Mouse (Mus musculus) heart, adult 8-10 months (tissue): ENCODE results near the gene Fahd1. TPM values are rescaled to one million over a fixed set of nuclear protein-coding genes. Genes with fewer than 3 reads are reported as not detected.

Experiments used
- DNase-seq: peaks from one replicate; pipeline ENCODE4 v3.0.0; 2022; ENCODE audit warnings: low spot score
- total RNA-seq, 4 experiments: library from RNA; stranded (reverse); gene quantifications; 2 replicates each; pipeline ENCODE4 v1.2.4; 2022

Gene Fahd1
- total RNA-seq, 4 experiments from 2014 or later = 85.1 to 94.4 (median 88.7) TPM

DNA sequence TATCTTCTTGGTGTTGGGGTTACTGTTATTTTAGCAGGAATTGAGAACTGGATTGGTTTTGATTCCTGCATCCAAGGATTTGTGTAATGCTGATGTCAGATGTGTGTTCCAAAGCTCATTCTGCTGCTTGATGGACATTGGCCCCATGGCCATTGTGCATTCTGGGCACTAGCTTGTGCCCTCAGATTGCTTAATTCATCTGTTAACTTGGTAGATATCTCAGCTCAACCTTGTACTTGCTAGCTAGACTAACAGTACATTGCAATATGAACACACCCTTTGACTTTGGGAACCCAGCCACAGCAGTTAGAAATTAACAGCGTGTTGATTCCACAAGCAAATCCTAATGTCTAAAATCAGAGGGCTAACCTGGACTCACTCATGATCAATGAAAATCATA, 2.8 kb downstream of the Fahd1 start:
- DNase-seq = no peak

DNA sequence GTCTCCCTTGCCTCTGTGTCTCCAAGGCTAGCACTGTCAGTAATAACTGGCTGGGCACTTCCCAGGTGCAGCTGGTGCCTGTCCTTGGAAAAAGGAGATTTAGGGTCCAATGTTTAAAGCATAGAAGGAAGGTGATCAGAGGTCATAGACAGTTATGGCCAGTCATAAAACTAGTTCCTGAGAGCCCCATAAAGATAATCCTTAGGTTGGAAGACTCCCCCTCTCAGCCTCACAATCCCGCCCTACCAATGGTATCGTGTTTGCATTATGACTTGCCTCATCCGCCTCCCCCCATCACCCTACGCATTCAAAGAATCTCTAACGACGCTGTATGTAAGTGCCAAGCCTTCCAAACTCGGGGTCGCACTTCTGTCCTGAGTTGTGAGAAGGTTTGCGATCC, 5.6 kb downstream of the Fahd1 start:
- DNase-seq = no peak

DNA sequence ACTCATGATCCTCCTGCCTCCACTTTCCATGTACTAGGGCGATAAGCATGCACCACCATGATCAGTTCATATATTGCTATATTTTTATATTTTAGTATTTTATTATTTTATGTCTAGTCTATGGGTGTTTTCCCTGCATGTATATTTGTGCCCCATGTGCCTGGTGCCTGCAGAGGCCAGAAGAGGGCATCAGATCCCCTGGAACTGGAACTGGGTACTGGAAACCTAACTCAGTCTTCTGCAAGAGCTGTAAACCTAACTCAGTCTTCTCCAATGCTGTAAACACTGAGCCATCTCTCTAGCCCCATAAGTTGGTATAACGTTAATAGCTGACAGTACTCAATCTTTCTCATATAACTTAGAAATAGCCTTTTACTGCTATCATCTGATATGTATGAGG, 7.5 kb downstream of the Fahd1 start:
- DNase-seq = no peak

DNA sequence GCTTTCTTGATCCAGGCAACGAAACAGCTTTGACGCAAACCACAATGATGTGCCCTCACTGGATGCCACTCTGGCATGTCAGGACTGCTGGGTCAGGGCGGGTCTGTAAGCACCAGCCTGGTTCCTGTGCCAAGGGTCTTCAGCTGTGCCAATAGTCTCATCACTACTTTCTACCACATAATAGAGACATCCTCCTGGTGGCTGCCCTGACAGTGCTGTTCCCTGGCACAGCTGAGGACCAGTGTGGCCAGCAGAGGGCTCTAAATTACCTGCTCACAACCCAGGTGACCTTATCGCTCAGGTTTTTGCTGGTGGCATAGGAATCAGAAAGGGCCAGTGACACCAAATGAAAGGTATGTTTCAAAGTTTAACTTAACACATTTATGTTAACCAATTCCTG, 9.0 kb downstream of the Fahd1 start:
- no peak for DNase-seq

DNA sequence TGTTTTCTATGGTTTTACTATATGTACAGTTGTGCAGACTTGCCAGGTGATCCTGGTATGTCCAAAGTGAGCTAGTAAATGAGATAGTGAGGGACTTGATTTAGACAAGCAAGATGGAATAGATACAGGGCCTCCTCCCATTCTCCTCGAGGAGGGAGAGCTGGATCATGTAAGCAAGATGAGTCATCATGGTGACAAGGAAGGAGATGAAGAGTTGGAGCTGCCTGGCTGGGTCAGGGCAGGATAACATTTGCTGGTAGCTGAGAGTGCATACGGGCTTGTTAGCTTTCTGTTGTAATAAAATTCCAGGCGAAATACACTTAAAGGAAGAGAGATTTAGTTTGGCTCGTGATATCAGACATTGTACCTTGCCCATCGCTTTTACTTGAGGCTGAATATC, 9.8 kb downstream of the Fahd1 start:
- DNase-seq = no peak

DNA sequence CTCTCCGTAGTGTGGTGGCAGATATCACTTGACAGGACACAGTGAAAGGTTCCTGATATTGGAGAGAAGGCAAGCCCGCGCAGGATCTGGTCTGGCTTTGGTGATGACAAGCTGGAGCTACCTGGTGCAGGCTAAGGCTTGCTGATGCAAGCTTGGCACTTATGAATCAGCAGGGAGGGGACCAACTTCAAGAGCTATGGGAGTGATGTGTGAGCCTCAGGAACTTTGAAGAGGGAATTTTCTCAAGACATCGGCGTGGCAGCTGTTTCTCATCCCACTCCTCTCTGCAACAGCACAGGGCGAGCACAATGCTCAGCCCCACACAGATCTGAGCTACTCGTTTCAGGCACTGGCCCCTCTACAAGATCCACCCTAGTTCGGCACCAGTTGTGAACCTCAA, 10.3 kb downstream of the Fahd1 start, which contains the start of gene Hagh:
TSS of gene Hagh (plus strand) at position 302 of the 400 bp plus-strand sequence.
- DNase-seq = no peak

DNA sequence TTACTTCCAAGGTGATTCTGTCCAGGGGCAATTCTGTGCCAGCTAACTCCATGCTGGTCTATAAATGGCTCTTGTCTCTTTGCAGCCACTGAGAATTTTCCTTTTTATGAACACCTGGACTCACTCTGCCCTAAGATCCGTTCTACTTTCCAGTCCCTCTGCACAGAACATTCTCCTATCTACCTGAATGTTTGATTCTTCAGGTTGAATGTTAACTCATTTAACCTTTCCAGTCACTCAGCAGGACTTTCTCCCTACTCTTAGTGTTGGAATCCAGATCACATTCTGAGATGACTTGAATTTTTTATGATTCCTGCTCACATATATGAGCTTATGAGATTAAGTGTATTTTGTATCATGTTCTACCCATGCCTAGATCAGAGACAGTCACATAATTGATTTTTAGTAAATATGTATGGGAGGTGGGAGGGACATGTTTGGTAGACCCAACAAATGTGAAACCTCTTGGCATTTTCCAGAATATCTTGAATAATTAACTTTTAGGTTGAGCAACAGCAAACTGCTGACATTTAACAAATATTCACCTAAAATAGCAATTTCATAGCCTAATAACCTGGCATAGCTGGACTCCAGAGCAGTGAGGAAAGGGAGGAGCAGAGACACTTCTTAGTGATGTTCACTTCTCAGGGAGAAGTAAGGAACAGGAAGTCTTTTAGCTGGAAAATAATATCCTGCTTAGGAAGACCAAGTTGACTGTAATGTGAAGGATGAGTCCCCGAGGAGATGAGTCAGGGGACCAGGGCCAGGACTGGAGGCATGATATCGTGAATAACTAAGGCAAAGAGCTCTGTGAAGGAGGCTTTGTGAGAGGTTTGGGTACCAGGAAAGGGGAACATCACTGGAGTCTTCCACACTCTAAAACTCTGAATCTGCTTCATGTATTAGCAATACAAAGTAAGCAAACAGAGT, 28.5 kb downstream of the Fahd1 start:
- no peak for DNase-seq

DNA sequence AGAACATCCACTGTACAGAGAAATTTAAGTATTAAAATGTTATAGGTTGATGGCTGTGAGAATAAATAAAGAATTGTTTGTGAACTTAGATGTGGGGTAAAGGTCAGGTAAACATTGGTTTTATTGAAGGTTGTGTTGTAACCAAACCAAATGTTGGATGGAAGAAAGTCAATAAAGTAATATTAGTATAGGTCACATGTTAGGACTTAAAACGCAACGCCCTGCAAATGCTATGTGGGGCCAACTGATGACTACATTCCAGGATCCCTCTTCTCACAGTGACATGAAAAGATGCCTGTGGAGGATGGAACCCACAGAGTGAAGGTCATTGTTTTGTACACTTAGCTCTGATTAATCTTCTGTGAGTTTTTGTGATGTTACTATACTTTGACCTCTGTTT, 30.7 kb downstream of the Fahd1 start:
- DNase-seq = no peak

DNA sequence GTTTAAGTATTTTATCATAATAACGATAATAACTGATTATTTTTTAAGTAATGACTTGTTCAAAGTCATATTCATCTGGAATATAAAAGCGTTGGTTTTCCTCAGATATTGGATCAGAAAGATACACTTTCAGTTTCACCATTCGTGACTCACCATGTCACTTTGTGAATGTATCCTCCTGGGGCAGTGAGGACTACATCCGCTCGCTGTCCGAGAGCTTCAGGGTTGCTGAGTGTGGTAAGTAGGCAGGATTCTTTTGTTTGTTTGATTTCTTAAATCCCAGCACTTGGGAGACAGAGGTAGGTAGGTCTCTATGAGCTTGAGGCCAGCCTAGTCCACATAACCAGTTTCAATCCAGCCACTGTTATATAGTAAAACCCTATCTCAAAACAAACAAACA, 32.0 kb downstream of the Fahd1 start:
- no peak for DNase-seq

DNA sequence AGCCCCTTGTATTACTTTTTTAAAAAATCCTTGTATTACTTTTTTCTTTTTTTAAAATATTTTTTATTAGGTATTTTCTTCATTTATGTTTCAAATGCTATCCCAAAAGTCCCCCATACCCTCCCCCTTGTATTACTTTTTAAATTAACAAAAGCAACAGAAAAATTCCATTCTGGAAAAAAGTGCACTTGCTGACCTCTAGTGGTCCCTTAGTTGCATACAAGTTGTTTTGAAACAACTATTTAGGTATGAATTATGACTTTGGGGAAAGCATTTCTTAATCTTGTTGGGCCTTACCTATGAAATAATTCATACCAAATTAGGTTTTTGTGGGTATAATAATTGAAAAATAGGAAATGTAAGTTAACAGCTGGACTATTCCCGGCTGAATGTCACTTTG, 32.7 kb downstream of the Fahd1 start:
- no peak for DNase-seq

DNA sequence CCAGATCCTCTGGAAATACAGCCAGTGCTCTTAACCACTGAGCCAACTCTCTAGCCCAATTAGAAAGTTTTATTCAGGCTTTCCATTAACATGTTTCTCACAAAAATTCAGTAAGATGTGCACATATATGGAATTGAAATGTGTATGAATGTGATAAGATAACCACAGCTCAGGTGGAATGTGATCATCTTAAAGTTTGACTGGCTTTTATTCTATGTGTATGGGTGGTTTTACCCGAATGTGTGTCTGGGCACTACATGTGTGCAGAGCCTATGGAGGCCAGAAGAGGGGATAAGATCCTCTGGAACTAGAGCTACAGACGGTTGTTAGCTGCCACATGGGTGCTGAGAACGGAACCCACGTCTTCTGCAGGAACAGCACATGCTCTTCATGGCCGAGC, 34.9 kb downstream of the Fahd1 start:
- no peak for DNase-seq

DNA sequence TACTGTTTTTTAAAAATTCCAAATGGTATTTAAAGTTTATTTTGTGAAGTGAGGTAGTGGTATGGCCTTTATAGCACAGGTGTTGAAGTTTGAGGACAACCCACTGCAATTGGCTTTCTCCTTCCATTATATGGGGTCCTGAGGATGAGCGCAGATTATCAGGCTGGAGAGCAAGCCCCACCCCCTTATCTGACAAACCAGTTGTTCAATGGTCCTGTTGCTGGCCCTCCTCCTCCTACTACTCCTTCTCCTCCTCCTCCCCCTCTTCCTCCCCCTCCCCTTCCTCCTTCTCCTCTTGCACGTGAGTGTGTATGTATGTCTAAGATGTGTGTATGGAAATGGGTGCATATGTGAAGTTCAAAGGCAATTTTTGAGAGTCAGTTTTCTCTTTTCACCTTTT, 37.9 kb downstream of the Fahd1 start:
- DNase-seq = no peak

DNA sequence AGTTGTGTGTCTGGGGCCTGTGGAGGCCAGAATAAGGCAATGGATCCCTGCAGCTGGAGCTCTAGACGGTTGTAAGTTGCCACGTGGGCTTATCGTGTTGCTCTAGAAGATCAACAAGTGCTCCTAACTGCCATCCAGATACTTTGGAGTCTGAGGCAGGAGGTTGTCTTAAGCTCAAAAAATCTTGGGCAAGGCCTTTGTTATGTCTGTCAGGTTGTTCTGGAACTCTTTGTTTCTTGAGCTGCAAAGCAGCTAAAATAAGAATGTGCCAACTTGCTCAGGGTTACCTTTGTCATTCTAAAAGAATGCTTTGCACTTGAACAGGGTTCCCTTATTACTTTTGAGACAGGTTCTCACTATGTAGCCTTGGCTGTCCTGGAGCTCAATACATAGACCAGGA, 39.0 kb downstream of the Fahd1 start:
- no peak for DNase-seq

DNA sequence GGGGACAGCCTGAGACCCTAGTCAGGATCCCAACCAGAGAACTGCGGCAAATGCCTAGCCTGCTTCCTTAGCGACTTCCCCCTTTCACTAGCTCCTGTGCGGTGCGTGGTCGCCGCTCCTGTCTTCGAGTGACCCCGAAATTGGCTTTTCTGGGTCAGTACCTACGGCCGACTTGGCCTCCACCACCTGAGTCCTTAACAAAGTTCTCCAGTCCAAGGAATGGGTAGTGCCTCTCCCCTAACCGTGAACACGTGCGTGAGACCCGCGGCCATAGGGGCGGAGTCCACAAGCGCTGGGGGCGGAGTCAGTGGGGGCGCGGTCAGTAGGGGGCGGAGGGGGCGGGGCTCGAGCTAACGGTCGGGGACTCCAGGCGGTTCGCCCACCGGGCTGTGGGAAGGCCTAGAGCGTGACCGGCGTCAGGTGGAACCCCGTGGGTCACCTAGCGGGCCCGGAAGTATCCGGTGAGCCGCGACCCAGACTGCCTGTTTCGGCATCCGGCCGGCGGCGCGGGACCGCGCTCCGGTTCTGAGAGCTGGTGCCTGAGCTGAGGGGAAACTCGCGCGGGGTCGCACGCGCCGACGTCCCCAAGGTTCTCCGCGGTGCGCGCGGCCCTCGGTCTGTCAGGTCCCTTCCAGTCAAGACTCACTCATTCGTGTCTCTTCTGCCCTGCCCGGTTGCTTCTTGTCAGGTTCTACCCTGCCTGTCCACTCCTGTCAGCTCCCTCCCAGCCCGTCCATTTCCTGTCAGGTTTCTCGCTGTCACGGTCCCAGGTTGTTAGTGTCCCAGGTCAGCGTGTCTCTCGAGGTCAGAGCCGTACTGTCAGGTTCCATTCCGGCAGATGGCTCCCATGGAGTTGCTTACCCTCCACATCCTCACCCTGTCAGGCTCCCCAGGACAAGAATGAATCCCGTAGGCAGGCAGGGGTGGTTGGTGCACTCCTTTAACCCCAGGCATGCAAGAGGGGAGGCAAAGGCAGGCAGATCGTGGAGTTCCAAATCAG, 45.9 kb downstream of the Fahd1 start, which contains the start of gene Meiob:
TSS of gene Meiob (plus strand) at position 338 of the 1,000 bp plus-strand sequence.
- peak; percentile 13 for DNase-seq

DNA sequence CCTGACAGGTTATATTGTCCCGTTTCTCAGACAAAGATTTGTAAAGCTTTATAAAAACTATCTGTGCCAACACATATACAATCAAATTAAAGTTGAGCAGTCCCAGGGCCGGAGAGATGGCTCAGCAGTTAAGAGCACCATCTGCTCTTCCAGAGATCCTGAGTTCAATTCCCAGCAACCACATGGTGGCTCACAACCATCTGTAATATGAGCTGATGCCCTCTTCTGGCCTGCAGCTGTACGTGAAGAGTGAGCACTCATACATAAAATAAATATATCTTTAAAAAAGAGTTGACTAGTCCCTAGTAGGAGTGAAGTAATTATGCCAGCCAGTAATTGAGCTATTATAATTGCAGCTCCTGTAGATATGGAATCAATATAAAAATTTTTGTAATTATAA, 49.6 kb downstream of the Fahd1 start:
- no peak for DNase-seq

DNA sequence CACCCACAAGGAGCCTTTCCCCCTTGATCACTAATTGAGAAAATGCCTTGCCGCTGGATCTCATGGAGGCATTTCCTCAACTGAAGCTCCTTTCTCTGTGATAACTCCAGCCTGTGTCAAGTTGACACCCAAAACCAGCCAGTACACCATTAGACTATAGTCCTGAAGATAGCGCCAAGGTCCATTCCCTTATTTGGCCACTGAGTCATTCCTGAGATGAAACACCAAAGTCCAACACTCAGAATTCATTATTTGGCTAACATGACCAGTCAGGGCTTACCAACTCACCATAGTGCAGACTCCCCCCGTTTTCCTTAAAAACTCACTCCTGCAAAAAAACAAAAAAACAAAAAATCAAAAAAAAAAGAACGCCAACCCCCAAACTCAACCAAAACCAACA, 50.7 kb downstream of the Fahd1 start:
- no peak for DNase-seq

Other genes with a start within 250 kb of the Fahd1 start
- 100 to 1,000 TPM; 123 to 135 (median 133) TPM for gene Tsc2, start 217.7 kb downstream of the Fahd1 start, total RNA-seq
- gene Nthl1, start 217.7 kb downstream of the Fahd1 start, total RNA-seq = 1 to 10 TPM; 2.6 to 3.5 (median 2.8) TPM
- 100 to 1,000 TPM in 2 of 4 experiments, 10 to 100 TPM in 2; 87.7 to 110 (median 101) TPM for gene Slc9a3r2, start 200.0 kb downstream of the Fahd1 start, total RNA-seq
- not detected for gene Npw, start 191.9 kb downstream of the Fahd1 start, total RNA-seq
- gene Zfp598, start 180.7 kb downstream of the Fahd1 start, total RNA-seq = 10 to 100 TPM; 14.3 to 17.0 (median 15.9) TPM
- gene Syngr3, start 160.4 kb downstream of the Fahd1 start, total RNA-seq = under 1 TPM in 2 of 4 experiments, not detected in 2; 0.14 to 0.24 TPM
- gene Gfer, start 154.2 kb downstream of the Fahd1 start, total RNA-seq = 10 to 100 TPM; 20.0 to 22.2 (median 21.1) TPM
- under 1 TPM; 0.49 to 0.84 (median 0.58) TPM for gene Noxo1, start 154.1 kb downstream of the Fahd1 start, total RNA-seq
- gene Tbl3, start 142.7 kb downstream of the Fahd1 start, total RNA-seq = 10 to 100 TPM; 14.4 to 21.6 (median 17.3) TPM
- under 1 TPM in 1 of 4 experiments, not detected in 3; 0.23 TPM for gene Rnf151, start 132.3 kb downstream of the Fahd1 start, total RNA-seq
- gene Rps2, start 132.2 kb downstream of the Fahd1 start, total RNA-seq = 100 to 1,000 TPM; 631 to 768 (median 679) TPM
- 1,000 to 10,000 TPM in 1 of 4 experiments, 100 to 1,000 TPM in 3; 975 to 1,073 (median 990) TPM for gene Ndufb10, start 125.9 kb downstream of the Fahd1 start, total RNA-seq
- 100 to 1,000 TPM; 389 to 453 (median 417) TPM for gene Rpl3l, start 122.5 kb downstream of the Fahd1 start, total RNA-seq
- 100 to 1,000 TPM; 172 to 208 (median 186) TPM for gene Msrb1, start 113.7 kb downstream of the Fahd1 start, total RNA-seq
- not detected for gene Hs3st6, start 97.4 kb downstream of the Fahd1 start, total RNA-seq
- gene Meiob, start 46.1 kb downstream of the Fahd1 start, total RNA-seq = under 1 TPM in 1 of 4 experiments, not detected in 3; 0.19 TPM
- 10 to 100 TPM; 78.0 to 97.5 (median 87.2) TPM for gene Hagh, start 10.2 kb downstream of the Fahd1 start, total RNA-seq
- gene Igfals, start 15.6 kb upstream of the Fahd1 start, total RNA-seq = 10 to 100 TPM in 2 of 4 experiments, 1 to 10 TPM in 2; 7.8 to 14.5 (median 11.1) TPM
- 10 to 100 TPM; 17.2 to 20.1 (median 19.2) TPM for gene Nubp2, start 36.0 kb upstream of the Fahd1 start, total RNA-seq
- 10 to 100 TPM; 25.8 to 29.3 (median 27.7) TPM for gene Spsb3, start 36.3 kb upstream of the Fahd1 start, total RNA-seq
- 10 to 100 TPM; 19.4 to 23.5 (median 21.1) TPM for gene Eme2, start 44.7 kb upstream of the Fahd1 start, total RNA-seq
- gene Mrps34, start 44.8 kb upstream of the Fahd1 start, total RNA-seq = 100 to 1,000 TPM in 2 of 4 experiments, 10 to 100 TPM in 2; 88.8 to 125 (median 109) TPM
- 10 to 100 TPM; 29.0 to 31.4 (median 29.5) TPM for gene Nme3, start 46.1 kb upstream of the Fahd1 start, total RNA-seq
- gene Mapk8ip3, start 86.6 kb upstream of the Fahd1 start, total RNA-seq = 10 to 100 TPM; 55.0 to 69.0 (median 62.5) TPM
- 10 to 100 TPM in 2 of 4 experiments, 1 to 10 TPM in 2; 6.4 to 12.8 (median 9.6) TPM for gene Jpt2, start 110.3 kb upstream of the Fahd1 start, total RNA-seq
- gene Cramp1l, start 165.4 kb upstream of the Fahd1 start, total RNA-seq = 10 to 100 TPM in 1 of 4 experiments, 1 to 10 TPM in 3; 9.4 to 11.3 (median 9.6) TPM
- 1 to 10 TPM; 3.5 to 6.3 (median 4.5) TPM for gene Ift140, start 165.7 kb upstream of the Fahd1 start, total RNA-seq
- gene Tmem204, start 233.2 kb upstream of the Fahd1 start, total RNA-seq = 10 to 100 TPM; 29.7 to 45.6 (median 39.3) TPM